Mouse (Mus musculus) B cell, adult 2 months (primary cell): ENCODE measurements at regions not wholly inside any gene's neighbourhood (a gene's known extent, or its start where the extent isn't known, plus 50 kb on each side); places are given as distances from the start of the nearest gene placed in this dataset.

Source experiments
- DNase-seq, 2 experiments: peaks; one replicate each; pipeline ENCODE4 v3.0.0; 2022

- DNase-seq, result no peak
These were observed 259.3 kb upstream of the Kdm8 start for GRCm38 (mm10) chr7:125185037-125185679.

- DNase-seq, result no peak
These were observed 257.3 kb upstream of the Kdm8 start for GRCm38 (mm10) chr7:125187011-125187740.

- no peak for DNase-seq
These were observed 255.5 kb upstream of the Kdm8 start for GRCm38 (mm10) chr7:125188986-125189385.

- DNase-seq, result no peak
These were observed 254.4 kb upstream of the Kdm8 start for GRCm38 (mm10) chr7:125190067-125190466.

GRCm38 (mm10) chr7:125191313-125191712, 253.2 kb upstream of the Kdm8 start:
- no peak for DNase-seq

- no peak for DNase-seq
These were observed 233.0 kb upstream of the Kdm8 start for GRCm38 (mm10) chr7:125211346-125211973.

GRCm38 (mm10) chr7:125214036-125214435, 230.4 kb upstream of the Kdm8 start:
- DNase-seq, result no peak

GRCm38 (mm10) chr7:125217630-125218029, 226.8 kb upstream of the Kdm8 start:
- no peak for DNase-seq

- DNase-seq, result no peak
These were observed 221.8 kb upstream of the Kdm8 start for GRCm38 (mm10) chr7:125222684-125223083.

GRCm38 (mm10) chr7:125234911-125235310, 209.6 kb upstream of the Kdm8 start:
- no peak for DNase-seq

GRCm38 (mm10) chr7:125237026-125237425, 207.4 kb upstream of the Kdm8 start:
- no peak for DNase-seq

GRCm38 (mm10) chr7:125243021-125243420, 201.5 kb upstream of the Kdm8 start:
- DNase-seq, result no peak

- no peak for DNase-seq
These were observed 196.1 kb upstream of the Kdm8 start for GRCm38 (mm10) chr7:125248386-125248785.

- no peak for DNase-seq
These were observed 194.1 kb upstream of the Kdm8 start for GRCm38 (mm10) chr7:125250385-125250784.

- DNase-seq, result no peak
These were observed 193.4 kb upstream of the Kdm8 start for GRCm38 (mm10) chr7:125250970-125251585.

- DNase-seq, result no peak
These were observed 190.2 kb upstream of the Kdm8 start for GRCm38 (mm10) chr7:125254302-125254701.

GRCm38 (mm10) chr7:125259016-125259415, 185.5 kb upstream of the Kdm8 start:
- DNase-seq, result no peak

- DNase-seq, result no peak
These were observed 182.3 kb upstream of the Kdm8 start for GRCm38 (mm10) chr7:125262133-125262532.

GRCm38 (mm10) chr7:125262672-125263365, 181.7 kb upstream of the Kdm8 start:
- no peak for DNase-seq

GRCm38 (mm10) chr7:125263756-125264155, 180.7 kb upstream of the Kdm8 start:
- no peak for DNase-seq

GRCm38 (mm10) chr7:125270711-125271110, 173.8 kb upstream of the Kdm8 start:
- no peak for DNase-seq

GRCm38 (mm10) chr7:125271356-125271755, 173.1 kb upstream of the Kdm8 start:
- DNase-seq, result no peak

- DNase-seq, result no peak
These were observed 163.1 kb upstream of the Kdm8 start for GRCm38 (mm10) chr7:125281371-125281770.
